Mouse (Mus musculus) brain, embryonic 14.5 days (tissue): ENCODE measurements at regions not wholly inside any gene's neighbourhood (a gene's known extent, or its start where the extent isn't known, plus 50 kb on each side); places are given as distances from the start of the nearest gene placed in this dataset.

Experiments used
- CTCF ChIP-seq: fragments of 200-500 bp; IDR thresholded peaks from 2 replicates; pipeline ENCODE4 v1.5.1; 2012; ENCODE audit warnings: inconsistent platforms, mild to moderate bottlenecking, moderate library complexity, borderline replicate concordance; ENCODE audit not compliant: insufficient read depth, insufficient read length; ENCODE audit errors: extremely low read depth
- POLR2A ChIP-seq: fragments of 200-500 bp; IDR thresholded peaks from 2 replicates; pipeline ENCODE4 v1.6.1; 2012; ENCODE audit warnings: mild to moderate bottlenecking, inconsistent platforms, borderline replicate concordance; ENCODE audit not compliant: poor library complexity, insufficient read depth, insufficient read length, severe bottlenecking; ENCODE audit errors: extremely low read depth

- TF ChIP-seq POLR2A (no peak), CTCF (peak; percentile 63; the same call in 1 of the 2 replicates)
Measured at GRCm38 (mm10) chr6:47358686-47359085, 94.5 kb upstream of the Cul1 start.
